Mouse (Mus musculus) kidney, adult 2 months (tissue): ENCODE measurements around the gene Mctp1. TPM values are rescaled to one million over a fixed set of nuclear protein-coding genes. Genes with fewer than 3 reads are reported as not detected.

Experiments
- DNase-seq: peaks from one replicate; pipeline ENCODE4 v3.0.0; 2021
- H3K27ac ChIP-seq: fragments of 200-500 bp; 2 replicates; pipeline ENCODE4 v1.5.1; 2012; ENCODE audit warnings: low read depth, low read length, control low read depth, inconsistent platforms; ENCODE audit not compliant: insufficient read depth
- H3K27me3 ChIP-seq: fragments of 200-500 bp; replicated peaks from 2 replicates; pipeline ENCODE4 v1.6.1; 2012; ENCODE audit warnings: mild to moderate bottlenecking, moderate library complexity, low read length, inconsistent platforms; ENCODE audit not compliant: control insufficient read depth, insufficient read depth
- H3K36me3 ChIP-seq: fragments of 200-500 bp; 2 replicates; pipeline ENCODE4 v1.6.1; 2012; ENCODE audit warnings: mild to moderate bottlenecking, moderate library complexity, low read length, inconsistent platforms; ENCODE audit not compliant: control insufficient read depth, insufficient read depth
- H3K4me1 ChIP-seq: fragments of 200-500 bp; 2 replicates; pipeline ENCODE4 v1.6.1; 2011; ENCODE audit warnings: low read length; ENCODE audit not compliant: control insufficient read depth, insufficient read depth
- H3K4me3 ChIP-seq: fragments of 200-500 bp; 2 replicates; pipeline ENCODE4 v1.5.1; 2011; ENCODE audit warnings: mild to moderate bottlenecking, low read depth, low read length, control low read depth; ENCODE audit not compliant: insufficient read depth
- CTCF ChIP-seq: fragments of 200-500 bp; conservative IDR thresholded peaks from 2 replicates; pipeline ENCODE4 v1.5.1; 2011; ENCODE audit warnings: low read depth, mild to moderate bottlenecking, control low read depth, low read length, moderate library complexity, mixed read lengths; ENCODE audit not compliant: insufficient read depth, insufficient read length
- POLR2A ChIP-seq: fragments of 200-500 bp; IDR thresholded peaks from one replicate; pipeline ENCODE4 v1.6.1; 2011; ENCODE audit warnings: low read depth, low read length, control low read depth
- WGBS: fragments of 180-500 bp; shearing (Covaris S2); methylation state at CpG from one replicate; pipeline ENCODE4 v1.1.7; 2018; 5-methylcytosine and 5-hydroxymethylcytosine counted together
- polyA plus RNA-seq: library from polyadenylated mRNA; depleted of rRNA; stranded (reverse); fragments of >200 nt; gene quantifications from 2 replicates; pipeline ENCODE4 v1.2.3, GENCODE M21; 2012

The Mctp1 gene
- polyA plus RNA-seq, 1 experiment = 0.14 TPM

DNA sequence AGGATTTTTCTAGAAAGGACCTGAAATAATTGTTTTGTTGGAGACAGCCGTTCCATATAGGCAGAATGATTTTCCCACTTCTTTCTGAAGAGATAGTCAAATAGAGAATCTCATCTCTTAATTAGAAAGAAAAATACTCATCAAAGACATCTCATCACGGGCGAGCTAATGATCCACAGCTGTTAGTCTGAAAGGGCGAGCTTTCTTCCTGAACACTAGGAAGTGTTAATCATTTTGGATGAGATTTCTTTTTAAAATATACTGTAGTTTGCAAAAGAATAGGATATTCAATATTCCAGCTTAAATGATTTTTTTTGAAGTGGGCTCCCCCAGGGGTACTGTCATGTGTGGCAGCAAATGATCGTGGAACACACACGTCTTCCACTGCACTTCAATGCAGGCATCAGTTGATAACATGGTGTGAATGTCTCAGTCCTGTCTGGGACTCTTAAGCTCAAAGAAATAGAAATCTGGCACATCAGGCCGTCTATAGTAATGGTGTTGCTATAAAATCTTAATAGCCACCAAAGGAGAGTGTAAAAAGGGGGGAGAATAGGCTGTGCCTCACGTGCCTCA, 500.3 kb downstream of the Mctp1 start:
- TF ChIP-seq POLR2A (no peak), CTCF (no peak)
- no peak overlapping the region for H3K27ac ChIP-seq
- no peak for DNase-seq
- H3K4me3 ChIP-seq = no peak overlapping the region
- no peaks in the 10 kb centered on the region for H3K27me3 ChIP-seq
- no peaks in the 10 kb centered on the region for H3K36me3 ChIP-seq
- WGBS = 67% methylated on average over 8 of the region's 8 CpGs
- no peaks in the 10 kb centered on the region for H3K4me1 ChIP-seq

DNA sequence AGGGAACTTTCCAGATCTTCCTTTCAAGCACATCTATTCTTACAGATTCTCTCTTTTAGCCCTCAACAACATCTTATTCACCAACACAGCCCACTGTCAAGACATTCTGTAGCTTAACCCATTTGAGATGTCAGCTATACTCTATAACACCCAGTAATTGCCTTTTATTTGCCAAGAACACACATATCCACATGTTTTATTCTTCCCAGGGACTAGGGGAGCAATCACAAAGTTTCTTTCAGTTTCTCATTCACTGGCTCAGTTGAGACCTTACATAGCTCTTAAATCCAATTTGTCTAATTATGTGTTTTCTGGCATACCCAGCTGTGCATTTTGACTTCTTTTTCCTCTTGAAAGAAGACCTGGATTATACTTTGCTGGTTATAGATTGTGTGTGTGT, 508.7 kb downstream of the Mctp1 start:
- DNase-seq = no peak
- no peak for TF ChIP-seq POLR2A
- TF ChIP-seq CTCF = no peak
- Histone ChIP-seq H3K36me3 (no peaks in the 10 kb centered on the region), H3K4me1 (no peaks in the 10 kb centered on the region), H3K27me3 (no peaks in the 10 kb centered on the region), H3K4me3 (no peak overlapping the region), H3K27ac (no peak overlapping the region)

DNA sequence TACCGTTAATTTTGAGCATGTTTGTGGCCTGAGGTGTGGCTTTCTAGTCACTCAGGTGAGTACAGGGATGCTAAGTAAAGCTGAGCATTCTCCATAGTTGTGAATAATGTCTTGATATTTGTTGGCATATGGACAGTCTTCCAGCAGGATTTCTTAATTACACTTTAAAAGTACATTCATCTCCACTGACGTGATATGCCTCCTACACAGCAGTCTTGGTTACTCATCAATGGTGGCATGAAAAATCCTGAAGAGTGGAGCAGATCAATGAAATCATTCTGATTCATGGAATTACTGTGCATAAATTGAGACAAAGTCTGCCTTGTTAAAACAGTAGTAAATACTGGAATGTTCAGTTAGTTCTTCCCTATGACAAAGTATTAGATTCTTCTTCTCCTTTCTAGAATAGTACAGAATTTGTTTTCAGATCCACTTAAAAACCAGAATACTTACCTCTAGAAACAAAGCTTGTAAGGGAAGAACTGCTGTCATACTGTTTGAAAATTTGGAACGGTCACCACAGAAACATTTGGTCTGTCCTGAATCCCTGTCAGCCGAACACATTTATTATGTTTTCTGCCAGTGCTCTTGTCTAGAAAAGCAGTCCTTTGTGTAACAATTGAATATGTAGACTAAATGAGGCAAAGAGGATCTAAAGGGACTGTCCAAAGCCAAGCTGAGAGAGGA, 511.6 kb downstream of the Mctp1 start:
- no peak for DNase-seq
- Histone ChIP-seq H3K4me3 (no peak overlapping the region), H3K36me3 (no peaks in the 10 kb centered on the region), H3K4me1 (no peaks in the 10 kb centered on the region), H3K27me3 (no peaks in the 10 kb centered on the region), H3K27ac (no peak overlapping the region)
- TF ChIP-seq CTCF (no peak), POLR2A (no peak)
- 84% methylated on average over 4 of the region's 4 CpGs for WGBS

DNA sequence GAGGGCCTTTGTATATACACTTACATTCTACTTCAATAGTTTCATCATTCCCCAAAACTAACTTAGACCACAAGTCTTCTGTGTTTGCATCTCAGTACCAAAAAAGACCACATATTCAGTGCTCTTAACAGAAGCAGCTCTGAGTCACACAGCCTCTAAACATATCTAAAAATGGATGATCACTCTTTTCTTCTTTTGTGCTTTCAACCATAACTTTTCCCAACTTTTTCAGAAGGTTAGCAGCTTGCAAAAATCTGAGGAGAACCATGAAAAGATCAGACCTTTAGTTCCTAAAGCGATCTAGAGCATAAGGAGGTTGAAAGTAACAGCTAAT, 512.1 kb downstream of the Mctp1 start:
- Histone ChIP-seq H3K27me3 (no peaks in the 10 kb centered on the region), H3K4me3 (no peak overlapping the region), H3K4me1 (no peaks in the 10 kb centered on the region), H3K27ac (no peak overlapping the region), H3K36me3 (no peaks in the 10 kb centered on the region)
- DNase-seq = no peak
- no peak for TF ChIP-seq CTCF
- no peak for TF ChIP-seq POLR2A
- 90% methylated on average over 1 of the region's 1 CpGs for WGBS

DNA sequence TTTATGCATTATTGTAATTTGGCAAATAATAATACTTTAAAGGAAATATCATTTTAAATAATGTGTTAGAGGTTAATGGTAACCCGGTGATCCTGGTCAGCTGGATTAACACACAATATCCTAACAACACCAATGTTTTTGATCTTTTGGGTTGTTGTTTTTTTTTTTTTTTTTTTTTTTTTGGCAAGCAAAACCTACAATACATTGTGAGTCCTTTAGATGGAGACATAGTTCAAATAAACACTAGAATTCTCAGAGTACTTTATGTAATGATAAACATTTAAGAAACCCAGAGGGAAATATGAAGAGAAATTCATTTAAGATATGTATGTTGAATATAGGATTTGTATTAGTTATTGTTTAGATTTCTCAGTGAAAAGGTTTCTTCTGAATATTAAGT, 534.0 kb downstream of the Mctp1 start:
- Histone ChIP-seq H3K4me1 (no peaks in the 10 kb centered on the region), H3K27me3 (no peaks in the 10 kb centered on the region), H3K36me3 (no peaks in the 10 kb centered on the region), H3K4me3 (no peak overlapping the region), H3K27ac (no peak overlapping the region)
- TF ChIP-seq CTCF (no peak), POLR2A (no peak)
- WGBS = 78% methylated on average over 1 of the region's 1 CpGs
- DNase-seq = no peak

DNA sequence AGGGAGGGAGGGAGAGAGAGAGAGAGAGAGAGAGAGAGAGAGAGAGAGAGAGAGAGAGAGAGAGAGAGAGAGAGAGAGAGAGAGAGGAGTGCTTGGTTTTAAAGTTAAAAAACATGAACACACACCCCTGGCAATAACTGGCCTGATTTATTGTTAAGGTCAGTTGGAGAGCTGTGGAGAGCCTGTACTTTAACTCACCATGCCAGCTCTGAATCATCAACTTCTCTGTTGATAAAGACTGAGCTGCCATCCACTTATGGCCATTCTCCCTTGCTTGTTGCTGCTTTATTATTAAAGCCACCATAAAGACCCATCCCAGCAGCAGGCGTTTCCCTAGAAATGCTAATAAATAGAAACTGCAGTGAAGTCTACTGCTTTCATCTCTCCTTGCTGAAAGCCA, 542.5 kb downstream of the Mctp1 start:
- Histone ChIP-seq H3K27me3 (no peaks in the 10 kb centered on the region), H3K4me3 (no peak overlapping the region), H3K36me3 (no peaks in the 10 kb centered on the region), H3K4me1 (no peaks in the 10 kb centered on the region), H3K27ac (no peak overlapping the region)
- TF ChIP-seq POLR2A (no peak), CTCF (no peak)
- 44% methylated on average over 1 of the region's 1 CpGs for WGBS
- DNase-seq = no peak

DNA sequence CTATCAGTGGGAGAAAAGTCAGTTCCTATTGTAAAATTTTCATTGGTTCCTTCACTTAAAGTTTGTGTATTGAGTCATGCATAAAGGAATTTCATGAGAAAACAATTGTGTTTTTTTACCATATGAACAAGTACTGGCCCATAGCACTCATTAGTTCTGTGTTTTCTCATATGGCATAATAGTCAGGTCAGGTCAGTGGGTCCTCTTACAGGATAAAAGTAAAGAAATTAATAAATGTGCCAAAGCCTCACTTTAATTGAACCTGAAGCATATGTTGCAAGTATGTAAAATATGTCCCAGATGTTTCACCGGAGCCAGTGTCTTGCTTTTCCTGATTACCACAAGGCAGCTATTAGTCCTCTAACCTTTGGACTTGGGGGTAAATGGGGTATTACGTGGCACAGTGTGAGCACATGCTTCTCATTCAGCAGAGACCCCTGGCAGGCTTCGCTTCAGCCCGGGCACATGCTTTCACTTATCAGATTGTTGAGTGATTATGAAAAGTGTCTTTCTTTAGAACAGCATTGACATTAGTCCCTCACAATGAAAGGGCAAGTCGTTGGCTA, 543.6 kb downstream of the Mctp1 start:
- Histone ChIP-seq H3K4me3 (no peak overlapping the region), H3K4me1 (no peaks in the 10 kb centered on the region), H3K36me3 (no peaks in the 10 kb centered on the region), H3K27ac (no peak overlapping the region), H3K27me3 (no peaks in the 10 kb centered on the region)
- DNase-seq = no peak
- 77% methylated on average over 5 of the region's 5 CpGs for WGBS
- TF ChIP-seq POLR2A = no peak
